Mouse (Mus musculus): ENCODE measurements around the gene Olfr1006.
"Not testable (repeated sequence)": the region's sequence is repeated elsewhere in the genome, so short reads cannot be mapped to it uniquely, and the experiment has no call there.

Gene Olfr1006

DNA sequence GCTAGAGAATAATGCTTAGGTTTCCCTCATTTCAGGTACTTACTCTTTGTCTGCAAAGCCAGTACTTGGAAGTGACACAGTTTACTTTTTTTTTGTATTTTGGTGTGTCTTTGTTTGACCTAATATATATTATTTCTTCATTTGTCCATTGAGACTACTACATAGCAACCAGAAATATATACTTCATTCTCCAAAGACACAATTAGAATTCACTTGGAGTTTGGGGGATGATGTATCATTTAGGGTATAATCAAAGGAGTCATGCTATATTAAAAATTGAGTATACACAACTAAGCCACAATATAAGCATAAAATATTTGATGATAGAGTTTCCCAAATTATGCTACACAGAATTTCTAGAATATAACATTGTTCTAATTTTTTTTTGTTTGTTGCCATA lies at the start of gene Olfr1006:
Gene Olfr1006 (minus strand): TSS at position 101 of the 400 bp plus-strand sequence.
- DNase-seq (ENCODE audit: low spot score in 2 of 2) = no peak

DNA sequence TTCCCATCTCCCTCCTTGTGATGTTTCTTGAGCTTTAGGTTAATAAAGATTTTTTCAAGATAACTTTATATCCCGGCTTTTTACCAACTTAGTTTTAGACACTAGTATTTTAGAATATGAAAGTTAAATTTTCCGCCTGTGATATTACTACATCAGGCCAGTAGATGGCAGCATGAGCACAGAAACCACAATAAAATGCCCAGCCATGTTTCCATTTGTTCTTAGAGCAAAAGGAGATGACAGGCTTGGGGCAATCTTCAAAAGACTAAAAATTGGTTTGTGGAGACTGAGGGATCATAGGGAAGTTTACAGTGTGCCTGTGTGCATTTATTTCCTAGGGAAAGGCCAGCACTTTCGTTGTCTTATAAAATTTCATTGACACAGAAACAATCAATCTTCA lies 47.2 kb upstream of the Olfr1006 start:
- DNase-seq (ENCODE audit: low spot score in 2 of 2) = no peak

DNA sequence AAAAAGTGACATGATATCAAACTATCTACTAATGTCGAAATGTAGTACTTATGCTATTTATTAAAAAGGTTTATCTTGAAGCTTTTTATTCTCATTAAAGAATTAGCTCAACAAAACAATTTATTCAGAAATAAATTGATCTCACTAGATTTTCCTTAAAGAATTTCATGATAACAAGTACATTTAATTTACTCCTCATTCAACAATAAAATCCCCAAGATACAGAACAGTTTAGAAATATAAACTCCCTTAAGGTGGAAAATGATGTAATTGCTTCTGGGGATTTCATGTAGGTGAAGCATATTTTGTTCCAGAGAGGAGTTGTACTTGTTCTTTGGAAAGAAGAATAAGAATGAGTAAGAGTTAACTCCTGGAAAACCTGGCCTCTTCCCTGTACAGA lies 36.6 kb upstream of the Olfr1006 start, which contains the start of gene Olfr1009:
Gene Olfr1009 (plus strand): TSS at position 301 of the 400 bp plus-strand sequence.
- no peak for DNase-seq (ENCODE audit: low spot score in 2 of 2)

DNA sequence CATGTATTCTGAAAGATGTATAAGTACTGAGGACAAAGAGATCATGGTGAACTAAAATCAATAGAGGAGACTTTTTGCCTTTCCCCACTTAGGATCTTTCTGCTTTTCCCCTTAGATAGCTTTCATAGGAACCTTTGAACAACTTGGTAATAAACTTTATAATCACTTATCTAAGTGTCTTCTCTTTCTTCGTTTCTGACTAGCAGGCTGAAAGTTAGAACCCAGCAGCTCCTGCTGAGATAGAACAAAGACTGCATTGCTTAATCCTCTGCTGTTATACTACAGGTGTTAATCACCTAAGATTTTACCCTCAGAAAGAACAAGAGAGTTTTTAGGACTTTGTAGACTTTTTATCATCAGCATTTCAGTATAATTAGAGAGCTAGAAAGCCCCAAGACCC lies 32.6 kb upstream of the Olfr1006 start:
- DNase-seq (ENCODE audit: low spot score in 2 of 2) = no peak

DNA sequence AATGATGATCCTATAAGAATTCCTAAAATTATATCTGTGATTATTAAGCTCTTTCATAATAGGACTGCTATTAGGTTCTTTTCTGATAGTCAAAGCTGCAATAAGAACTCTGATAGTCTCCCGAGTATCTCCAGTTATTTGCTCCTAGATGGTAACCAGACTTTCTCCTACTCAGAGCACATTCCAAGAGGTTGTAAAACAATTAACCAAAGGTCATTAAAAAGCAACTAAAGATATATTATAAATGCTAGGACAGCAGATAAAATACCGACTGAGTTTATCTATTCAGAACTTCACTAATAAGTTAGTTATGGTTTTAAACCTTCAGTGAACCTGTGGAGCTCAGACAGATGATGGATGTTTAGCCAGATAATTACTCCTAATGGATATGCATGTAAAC lies 32.1 kb upstream of the Olfr1006 start:
- DNase-seq (ENCODE audit: low spot score in 2 of 2) = not testable (repeated sequence)

DNA sequence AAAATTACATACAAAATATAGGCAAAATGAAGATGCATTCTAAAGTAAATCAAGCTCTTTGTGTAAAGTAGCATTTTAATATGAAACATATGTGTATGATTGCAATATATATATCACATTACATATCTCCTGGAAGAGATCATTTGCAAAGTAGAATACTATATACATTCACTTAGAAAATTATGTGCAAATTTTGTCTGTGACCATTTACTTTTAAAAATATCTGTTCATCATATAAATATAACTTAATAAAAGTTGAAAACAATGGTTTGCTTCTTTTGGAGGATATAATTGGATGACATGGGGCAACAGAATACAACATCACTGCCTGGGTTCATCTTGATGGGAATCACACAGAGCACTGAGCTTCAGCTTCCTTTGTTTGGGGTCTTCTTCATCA lies 10.6 kb upstream of the Olfr1006 start, which contains the start of gene Olfr1008:
Gene Olfr1008 (plus strand): TSS at position 301 of the 400 bp plus-strand sequence.
- DNase-seq (ENCODE audit: low spot score in 2 of 2) = no peak

DNA sequence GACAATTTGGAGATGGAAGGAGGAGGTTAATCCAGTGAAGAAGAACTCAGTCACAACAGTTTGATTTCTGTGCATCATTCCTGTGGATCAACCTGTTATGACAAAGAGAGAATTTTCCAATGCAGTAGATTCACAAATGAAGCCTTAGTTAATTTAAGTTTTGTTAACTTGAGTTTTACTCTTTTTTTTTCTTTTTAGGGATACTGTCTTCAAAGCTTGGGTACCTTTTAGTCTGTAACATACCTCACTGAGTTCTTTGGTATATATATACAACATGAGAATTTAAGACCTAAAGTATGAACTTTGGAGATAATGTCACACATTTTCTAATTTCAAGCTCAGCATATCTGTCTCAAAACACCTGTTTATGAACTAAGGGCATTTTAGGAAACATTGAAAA lies 14.2 kb downstream of the Olfr1006 start, which contains the start of gene Olfr154:
Gene Olfr154 (minus strand): TSS at position 101 of the 400 bp plus-strand sequence.
- DNase-seq (ENCODE audit: low spot score in 2 of 2) = not testable (repeated sequence)

DNA sequence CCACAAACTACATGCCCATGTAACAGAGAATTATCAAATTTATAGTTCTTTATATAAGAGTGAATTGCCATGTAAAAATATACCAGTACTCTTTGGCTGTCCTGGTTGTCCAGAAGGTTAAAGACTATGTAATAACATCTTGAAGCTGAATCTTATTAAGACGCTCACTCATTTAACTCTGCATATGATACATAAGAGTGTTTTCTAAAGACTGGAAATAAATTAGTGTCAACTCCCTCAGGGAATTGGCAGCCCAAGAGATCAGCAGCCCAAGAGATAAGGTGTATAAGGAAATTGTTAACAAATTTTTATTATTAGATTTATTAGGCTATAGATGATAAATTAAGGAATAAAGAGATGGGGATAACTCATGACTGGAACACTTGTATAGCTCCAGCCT lies 28.0 kb downstream of the Olfr1006 start, which contains the start of gene Olfr1002:
Gene Olfr1002 (minus strand): TSS at position 101 of the 400 bp plus-strand sequence.
- no peak for DNase-seq (ENCODE audit: low spot score in 2 of 2)

Measured in urinary bladder, adult 18-20 months (tissue).